Comparison of ENCODE assay signal across 8 mouse cellular contexts in genomic region chr17:45169257-45169994, GRCm38 (mm10).
DNase-seq lines count a peak whose midpoint lies in the region.

No protein-coding gene starts in this region.

- peak; percentile 29 to 36 for DNase-seq in cerebellum, postnatal 10 days
- DNase-seq in cerebellum, adult 9-11 months: no peak
- DNase-seq in frontal cortex, postnatal 14 days (ENCODE audit: low spot score in 2 of 2): peak; percentile 41 to 42
- DNase-seq in left cerebral cortex, adult 8-10 months (ENCODE audit: low spot score in 2 of 2): peak; percentile 10 to 51
- peak; percentile 60 for DNase-seq in right cerebral cortex, adult 18-20 months
- no peak for DNase-seq in heart, postnatal 4 days
- DNase-seq in gastrocnemius, adult 8-10 months (ENCODE audit: low spot score in 2 of 2): no peak
- DNase-seq in thymus, adult 18-20 months: no peak

Comparison
In these comparisons a context has a peak if more than half of its experiments do, and no peak if none do; other contexts are left out.
1. DNase-seq: peak in cerebellum, postnatal 10 days (2 of 2), frontal cortex, postnatal 14 days (2 of 2), left cerebral cortex, adult 8-10 months (2 of 2) and right cerebral cortex, adult 18-20 months (single experiment); none in cerebellum, adult 9-11 months (single experiment), heart, postnatal 4 days (single experiment), gastrocnemius, adult 8-10 months (0 of 2) and thymus, adult 18-20 months (0 of 2).